Mouse (Mus musculus) CH12.LX (cell line): ENCODE measurements around the gene Abhd2.

Experiments
- CTCF ChIP-seq, 2 experiments: IDR thresholded peaks in 1 of 2; conservative IDR thresholded peaks in 1 of 2; 2 replicates each; pipeline ENCODE4 v1.5.1; 2011 to 2012; ENCODE audit warnings: low read depth in 2 of 2, low read length in 2 of 2, improper control_type of control experiment in 1 of 2, inconsistent platforms in 1 of 2, mild to moderate bottlenecking in 1 of 2, moderate library complexity in 1 of 2
- EP300 ChIP-seq: IDR thresholded peaks from 2 replicates; pipeline ENCODE4 v1.6.1; 2011; ENCODE audit warnings: low read length, improper control_type of control experiment
- MYC ChIP-seq: IDR thresholded peaks from 2 replicates; pipeline ENCODE4 v1.6.1; 2011; ENCODE audit warnings: low read depth, mild to moderate bottlenecking, improper control_type of control experiment, low read length
- NRF1 ChIP-seq: IDR thresholded peaks from 2 replicates; pipeline ENCODE4 v1.6.1; 2014; ENCODE audit warnings: low read depth, mild to moderate bottlenecking, inconsistent platforms, low read length, improper control_type of control experiment, moderate library complexity
- POLR2A ChIP-seq: IDR thresholded peaks from 2 replicates; pipeline ENCODE4 v1.6.1; 2011; ENCODE audit warnings: low read depth, mild to moderate bottlenecking, improper control_type of control experiment, low read length
- POLR2AphosphoS2 ChIP-seq: IDR thresholded peaks from 2 replicates; pipeline ENCODE4 v1.6.1; 2011; ENCODE audit warnings: low read depth, low read length, improper control_type of control experiment
- TCF12 ChIP-seq: IDR thresholded peaks from 2 replicates; pipeline ENCODE4 v1.6.1; 2014; ENCODE audit warnings: low read depth, mild to moderate bottlenecking, inconsistent platforms, low read length, improper control_type of control experiment

DNA sequence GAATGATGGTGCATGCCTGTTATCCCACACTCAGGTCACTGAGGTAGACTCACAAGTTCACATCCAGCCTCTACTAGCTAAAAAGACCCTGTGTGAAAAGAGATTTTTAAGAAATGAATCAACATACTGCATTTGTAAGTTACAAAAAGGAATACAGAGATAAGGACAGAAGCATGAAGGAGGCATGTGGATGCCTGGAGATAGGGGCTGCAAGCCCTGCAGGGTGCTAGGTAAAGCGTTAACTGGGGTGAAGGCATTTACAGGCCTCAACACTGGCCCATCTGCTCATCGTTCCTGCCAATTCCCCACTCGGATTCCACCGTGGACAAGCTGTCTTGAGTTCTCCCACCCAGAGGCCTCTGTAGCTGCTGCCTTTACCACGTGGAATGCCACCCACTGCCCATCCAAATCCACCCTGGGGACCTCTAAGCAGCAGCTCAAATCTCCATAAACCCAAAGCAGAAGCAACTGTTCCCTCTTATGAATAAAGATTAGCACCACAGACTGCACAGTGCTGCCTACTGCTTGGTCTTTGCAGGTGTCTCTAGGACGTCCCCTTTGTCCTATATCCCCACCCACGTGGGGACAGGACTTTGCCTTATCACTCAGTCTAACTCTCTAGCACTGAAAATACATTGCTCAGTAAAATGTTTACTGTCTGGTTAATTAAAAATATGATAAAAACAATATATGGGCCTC lies 5.2 kb upstream of the Abhd2 start:
- no peak for TF ChIP-seq POLR2AphosphoS2
- TF ChIP-seq MYC, result no peak
- TF ChIP-seq CTCF (conservative IDR thresholded peaks at IDR 0.05 in 1 of 2, IDR thresholded peaks at IDR 0.05 in 1 of 2; ENCODE audit: low read depth in 2 of 2, low read length in 2 of 2), result no peak
- TF ChIP-seq POLR2A, result no peak
- no peak for TF ChIP-seq EP300
- no peak for TF ChIP-seq TCF12
- TF ChIP-seq NRF1, result no peak
